Mouse (Mus musculus) regulatory T cell (primary cell): ENCODE results near the gene Zscan29.

Experiments used
- in situ Hi-C: fragments of 300-600 bp; cut with MboI, MseI; formaldehyde crosslinking; loops from one replicate; pipeline ENCODE4 v1.15.1; 2025; ENCODE audit warnings: high pct_unique_total_duplicates

Gene Zscan29

GRCm38 (mm10) chr2:121170980-121171742 is at the start of gene Zscan29:
Gene Zscan29, minus strand, starts transcription at chr2:121171125.
- in situ Hi-C loops, result no loop called here

- in situ Hi-C loops, result no loop called here
These were observed 49.1 kb upstream of the Zscan29 start for GRCm38 (mm10) chr2:121219994-121220393.

- in situ Hi-C loops, result no loop called here
These were observed 48.3 kb upstream of the Zscan29 start for GRCm38 (mm10) chr2:121219177-121219576.

- in situ Hi-C loops, result no loop called here
These were observed 43.6 kb upstream of the Zscan29 start for GRCm38 (mm10) chr2:121214491-121214890.

- in situ Hi-C loops, result no loop called here
These were observed 35.6 kb upstream of the Zscan29 start for GRCm38 (mm10) chr2:121206541-121206940.

- in situ Hi-C loops, result no loop called here
These were observed 33.4 kb upstream of the Zscan29 start for GRCm38 (mm10) chr2:121204276-121204675.

GRCm38 (mm10) chr2:121195466-121195865 is 24.5 kb upstream of the Zscan29 start:
- in situ Hi-C loops, result no loop called here

- in situ Hi-C loops, result no loop called here
These were observed 17.6 kb upstream of the Zscan29 start for GRCm38 (mm10) chr2:121188530-121188929.

- in situ Hi-C loops, result no loop called here
These were observed 13.2 kb upstream of the Zscan29 start for GRCm38 (mm10) chr2:121184142-121184541.

GRCm38 (mm10) chr2:121183431-121183830 is 12.5 kb upstream of the Zscan29 start:
- in situ Hi-C loops, result no loop called here

GRCm38 (mm10) chr2:121178828-121179479 is 8.0 kb upstream of the Zscan29 start:
- in situ Hi-C loops, result no loop called here

- in situ Hi-C loops, result no loop called here
These were observed 399 bp downstream of the Zscan29 start, which contains the start of gene Tubgcp4 for GRCm38 (mm10) chr2:121170481-121170971. Gene Tubgcp4, plus strand, starts transcription at chr2:121170654.

GRCm38 (mm10) chr2:121169902-121170301 is 1.0 kb downstream of the Zscan29 start:
- in situ Hi-C loops, result no loop called here

- in situ Hi-C loops, result no loop called here
These were observed 1.8 kb downstream of the Zscan29 start for GRCm38 (mm10) chr2:121169173-121169572.

GRCm38 (mm10) chr2:121153100-121153499 is 17.8 kb downstream of the Zscan29 start:
- in situ Hi-C loops, result no loop called here

GRCm38 (mm10) chr2:121149679-121150078 is 21.2 kb downstream of the Zscan29 start:
- in situ Hi-C loops, result no loop called here

- in situ Hi-C loops, result loop anchor here (5.0 kb wide), 1 partner anchor 170 kb away; the partner anchor contains the start of gene Ubr1
These were observed 28.5 kb downstream of the Zscan29 start for GRCm38 (mm10) chr2:121142415-121142814.

- in situ Hi-C loops, result loop anchor here (5.0 kb wide), 1 partner anchor 169 kb away; the partner anchor contains the start of gene Ubr1
These were observed 29.5 kb downstream of the Zscan29 start for GRCm38 (mm10) chr2:121141216-121142035.

GRCm38 (mm10) chr2:121140018-121140882 is 30.7 kb downstream of the Zscan29 start, which contains the start of the genes Adal and Lcmt2:
Gene Adal, plus strand, starts transcription at chr2:121140428.
Gene Lcmt2, minus strand, starts transcription at chr2:121140653.
- in situ Hi-C loops, result loop anchor here (5.0 kb wide), 1 partner anchor 168 kb away; the partner anchor contains the start of gene Ubr1

- in situ Hi-C loops, result loop anchor here (5.0 kb wide), 1 partner anchor 167 kb away; the partner anchor contains the start of gene Ubr1
These were observed 31.5 kb downstream of the Zscan29 start for GRCm38 (mm10) chr2:121139266-121140017.
